Mouse (Mus musculus): ENCODE measurements around the gene Trim25. TPM values are rescaled to one million over a fixed set of nuclear protein-coding genes. Genes with fewer than 3 reads are reported as not detected.

Gene Trim25
- total RNA-seq, 2 experiments from 2014 or later: 31.3 to 32.8 TPM

DNA sequence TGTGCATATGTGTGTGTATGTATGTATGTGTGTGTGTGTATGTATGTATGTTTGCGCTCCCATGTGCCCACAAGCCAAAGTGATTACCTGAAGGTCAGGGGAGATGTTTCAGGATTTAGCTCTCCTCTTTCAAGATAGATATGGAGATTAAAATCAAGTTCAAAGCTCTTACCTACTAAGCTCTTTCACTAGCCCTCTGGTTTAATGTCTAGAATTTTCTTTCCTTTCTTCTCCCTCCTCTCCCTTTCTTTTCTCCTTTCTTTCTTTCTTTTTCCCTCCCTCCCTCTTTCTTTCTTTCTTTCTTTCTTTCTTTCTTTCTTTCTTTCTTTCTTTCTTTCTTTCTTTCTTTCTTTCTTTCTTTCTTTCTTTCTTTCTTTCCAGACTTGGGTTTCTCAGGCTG is 67.6 kb downstream of the Trim25 start, which contains the start of gene Dgke:
Gene Dgke, minus strand, starts transcription at position 101 of the 400 bp plus-strand sequence.
- no peak for DNase-seq

- DNase-seq: peak; percentile 19
Measured at GRCm38 (mm10) chr11:89067301-89067822, 68.2 kb downstream of the Trim25 start.

- no peak for DNase-seq
Measured at GRCm38 (mm10) chr11:89067871-89068490, 68.8 kb downstream of the Trim25 start.

DNA sequence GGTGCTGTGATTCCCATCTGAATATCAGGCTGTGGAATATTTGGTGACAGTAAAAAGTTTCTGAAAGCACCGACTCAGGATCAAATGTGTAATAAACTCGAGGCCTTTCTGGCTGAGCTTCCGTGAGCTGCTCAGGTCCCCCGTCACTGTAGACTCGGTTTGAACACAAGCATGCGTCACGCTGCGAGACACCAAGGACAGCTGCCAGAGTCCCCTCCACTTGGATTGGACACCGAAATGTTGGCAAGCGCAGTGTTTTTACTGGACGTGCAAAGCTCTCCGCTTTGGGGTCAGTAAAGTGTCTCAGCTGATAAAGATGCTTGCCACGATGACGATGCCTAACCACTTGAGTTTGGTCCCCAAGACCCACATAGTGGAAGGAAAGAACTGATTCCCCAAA is 69.5 kb downstream of the Trim25 start:
- DNase-seq: peak; percentile 74

DNA sequence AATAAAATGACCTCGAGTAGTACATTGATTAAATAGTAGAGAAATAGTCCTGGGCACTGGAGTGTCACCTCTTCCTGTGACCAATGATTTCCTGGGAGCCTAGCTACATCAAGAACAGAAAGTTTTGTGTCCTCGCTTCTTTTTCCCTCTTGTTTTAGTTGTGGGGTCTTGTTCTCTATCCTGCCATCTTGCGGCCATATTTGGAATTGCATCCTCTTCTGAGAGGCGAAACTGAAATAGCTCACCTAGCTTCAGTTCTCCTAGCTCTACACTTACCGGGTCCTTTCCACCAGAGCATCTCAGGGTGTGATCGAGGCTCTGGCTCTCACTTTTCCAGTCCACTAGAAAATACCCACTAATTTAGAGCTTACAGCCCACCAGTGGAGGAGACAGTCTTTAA is 70.1 kb downstream of the Trim25 start:
- peak; percentile 79 for DNase-seq

Other genes starting within 250 kb of the Trim25 start
- gene Akap1, start 134.8 kb upstream of the Trim25 start, total RNA-seq (2021): 100 to 1,000 TPM; 105 TPM
- 10 to 100 TPM; 38.7 to 39.6 TPM for gene Scpep1, start 43.9 kb upstream of the Trim25 start, total RNA-seq (2021)
- not detected for gene Elobl, start 32.4 kb upstream of the Trim25 start, total RNA-seq (2021)
- 1 to 10 TPM; 7.6 to 9.0 TPM for gene Coil, start 29.1 kb upstream of the Trim25 start, total RNA-seq (2021)
- gene Dgke, start 67.5 kb downstream of the Trim25 start, total RNA-seq (2021): 10 to 100 TPM; 12.4 to 13.6 TPM
- not detected for gene Gm525, start 74.5 kb downstream of the Trim25 start, total RNA-seq (2021)

Measured in heart, postnatal 4 days (tissue).